Mouse (Mus musculus) liver, adult 2 months (tissue): ENCODE measurements at regions not wholly inside any gene's neighbourhood (a gene's known extent, or its start where the extent isn't known, plus 50 kb on each side); places are given as distances from the start of the nearest gene placed in this dataset.

Experiments
- CTCF ChIP-seq: fragments of 200-500 bp; IDR thresholded peaks from 2 replicates; pipeline ENCODE4 v1.5.1; 2011; ENCODE audit warnings: low read depth, low read length, control low read depth
- POLR2A ChIP-seq: fragments of 200-500 bp; IDR thresholded peaks from 2 replicates; pipeline ENCODE4 v1.6.1; 2011; ENCODE audit warnings: low read length, control low read depth; ENCODE audit not compliant: insufficient read depth; ENCODE audit errors: extremely low read depth

GRCm38 (mm10) chrX:158703411-158703810 lies 506.7 kb upstream of the Rps6ka3 start:
- TF ChIP-seq CTCF: no peak
- no peak for TF ChIP-seq POLR2A
